Mouse (Mus musculus) neural tube, embryonic 10.5 days (tissue): Measurements from ENCODE around the gene Gm45021.

Experiments
- DNase-seq: peaks from one replicate; pipeline ENCODE4 v3.0.0-alpha.2; 2017; ENCODE audit warnings: low spot score; ENCODE audit errors: extremely low spot score

Gene Gm45021

DNA sequence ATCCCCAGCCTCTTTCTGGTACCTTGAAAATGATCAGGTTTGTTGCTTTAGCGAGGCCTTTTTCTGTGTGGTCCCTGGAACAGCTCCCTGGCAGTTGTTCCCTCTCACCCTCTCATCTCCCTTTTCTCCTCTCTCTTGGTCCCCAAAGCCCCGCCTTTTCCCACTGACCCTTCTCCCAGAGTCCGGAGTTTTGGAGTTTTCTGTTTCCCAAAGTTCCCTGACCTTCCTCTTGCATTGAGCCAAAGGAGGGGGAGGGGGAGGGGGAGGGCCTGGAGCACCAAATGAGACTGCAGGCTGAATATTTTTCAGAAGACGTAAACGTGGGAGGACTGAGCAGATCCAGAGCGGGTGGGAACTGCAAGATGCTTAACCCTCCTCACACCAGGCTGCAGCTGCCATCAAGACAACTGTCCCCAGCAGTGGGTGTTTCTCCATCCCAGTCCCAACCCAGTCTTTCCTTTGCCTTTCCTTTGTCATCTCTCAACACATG lies 16.8 kb upstream of the Gm45021 start, which contains the start of gene Rarres2:
Gene Rarres2 (minus strand): TSS at position 218 of the 490 bp plus-strand sequence.
- DNase-seq, result no peak

- peak; percentile 32 for DNase-seq
These were observed 16.1 kb upstream of the Gm45021 start for GRCm38 (mm10) chr6:48573280-48573679.

- no peak for DNase-seq
These were observed 15.4 kb upstream of the Gm45021 start for GRCm38 (mm10) chr6:48573981-48574380.

GRCm38 (mm10) chr6:48578736-48579135 lies 10.7 kb upstream of the Gm45021 start:
- DNase-seq, result no peak

DNA sequence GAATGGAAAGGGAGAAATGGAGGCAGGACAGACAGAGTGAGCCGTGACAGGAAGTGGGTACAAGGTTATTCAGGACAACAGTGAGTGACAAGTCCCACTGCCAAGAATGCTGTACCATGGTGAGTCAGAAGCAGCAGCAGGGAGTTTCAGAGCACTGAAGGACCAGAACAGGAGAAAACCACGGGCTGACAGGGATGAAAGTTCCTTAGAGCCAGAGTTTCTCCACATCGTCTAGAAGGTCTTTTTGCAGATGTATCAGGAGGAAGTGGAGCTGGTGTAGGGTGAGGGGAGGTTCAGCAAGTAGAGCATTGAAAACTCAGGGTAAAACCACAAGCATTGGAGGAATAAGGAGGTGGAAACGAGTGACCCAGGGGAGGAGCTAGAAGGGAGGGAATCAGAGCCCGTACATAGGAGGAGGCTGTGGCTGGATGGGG lies 10.2 kb upstream of the Gm45021 start:
- no peak for DNase-seq

GRCm38 (mm10) chr6:48581257-48581656 lies 8.2 kb upstream of the Gm45021 start:
- DNase-seq, result no peak

GRCm38 (mm10) chr6:48582037-48582436 lies 7.4 kb upstream of the Gm45021 start:
- DNase-seq, result peak; percentile 27

DNA sequence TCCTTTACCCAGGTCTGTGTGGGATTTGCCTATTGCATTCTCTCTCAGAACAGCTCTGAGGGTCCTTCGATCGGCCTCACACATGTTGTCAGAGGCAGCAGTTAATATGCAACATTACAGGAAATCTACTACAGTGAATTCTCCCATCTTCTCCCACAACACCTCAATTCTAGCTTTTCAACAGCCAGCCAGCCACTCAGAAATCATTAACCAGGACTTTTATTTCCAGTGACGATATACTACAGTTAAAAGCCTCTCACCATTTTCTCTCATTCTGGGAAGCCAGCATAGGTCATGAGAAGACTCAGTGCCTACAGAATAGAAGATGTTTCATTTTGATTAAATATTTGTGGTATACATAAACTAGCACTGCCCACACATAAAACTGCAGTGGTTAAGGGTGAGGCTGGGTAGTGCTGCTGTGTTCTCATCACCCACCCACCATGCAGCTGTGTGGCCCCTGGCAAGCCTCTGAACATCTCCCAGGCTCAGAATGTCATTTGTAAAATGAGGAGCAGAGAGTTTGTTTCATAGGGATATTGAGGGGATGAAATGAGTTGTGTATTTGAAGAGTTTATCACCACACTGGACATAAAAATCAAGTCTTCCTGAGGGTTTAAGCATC lies 1.9 kb downstream of the Gm45021 start:
- no peak for DNase-seq

- no peak for DNase-seq
These were observed 2.5 kb downstream of the Gm45021 start for GRCm38 (mm10) chr6:48591871-48592270.

GRCm38 (mm10) chr6:48593158-48594042 lies 4.0 kb downstream of the Gm45021 start, which contains the start of the genes Repin1 and Gm44965:
Gene Repin1 (plus strand): TSS chr6:48593883.
Gene Gm44965 (plus strand): TSS chr6:48593941.
- DNase-seq, result peak; percentile 93

- DNase-seq, result peak; percentile 75
These were observed 4.8 kb downstream of the Gm45021 start for GRCm38 (mm10) chr6:48594043-48594738.

DNA sequence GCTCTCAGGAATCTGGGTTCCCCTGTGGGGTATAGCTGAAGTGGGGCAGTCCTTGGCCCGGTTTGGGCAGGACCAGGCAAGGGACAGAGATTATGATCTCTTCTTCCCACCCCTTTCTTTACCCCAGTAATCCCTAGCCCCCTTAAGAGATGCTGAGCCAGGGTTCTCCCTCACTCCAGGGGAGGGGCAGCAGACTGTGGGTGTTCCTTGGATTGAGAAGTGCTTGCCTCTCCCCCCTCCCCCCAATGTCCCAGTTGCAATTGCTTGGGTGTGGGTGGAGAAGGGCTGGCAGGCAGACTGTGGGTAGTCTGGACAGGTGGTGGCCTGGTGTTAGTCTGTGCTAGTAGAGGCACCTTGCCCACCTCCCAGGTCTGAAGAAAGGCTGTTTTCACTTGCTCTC lies 5.9 kb downstream of the Gm45021 start:
- no peak for DNase-seq

DNA sequence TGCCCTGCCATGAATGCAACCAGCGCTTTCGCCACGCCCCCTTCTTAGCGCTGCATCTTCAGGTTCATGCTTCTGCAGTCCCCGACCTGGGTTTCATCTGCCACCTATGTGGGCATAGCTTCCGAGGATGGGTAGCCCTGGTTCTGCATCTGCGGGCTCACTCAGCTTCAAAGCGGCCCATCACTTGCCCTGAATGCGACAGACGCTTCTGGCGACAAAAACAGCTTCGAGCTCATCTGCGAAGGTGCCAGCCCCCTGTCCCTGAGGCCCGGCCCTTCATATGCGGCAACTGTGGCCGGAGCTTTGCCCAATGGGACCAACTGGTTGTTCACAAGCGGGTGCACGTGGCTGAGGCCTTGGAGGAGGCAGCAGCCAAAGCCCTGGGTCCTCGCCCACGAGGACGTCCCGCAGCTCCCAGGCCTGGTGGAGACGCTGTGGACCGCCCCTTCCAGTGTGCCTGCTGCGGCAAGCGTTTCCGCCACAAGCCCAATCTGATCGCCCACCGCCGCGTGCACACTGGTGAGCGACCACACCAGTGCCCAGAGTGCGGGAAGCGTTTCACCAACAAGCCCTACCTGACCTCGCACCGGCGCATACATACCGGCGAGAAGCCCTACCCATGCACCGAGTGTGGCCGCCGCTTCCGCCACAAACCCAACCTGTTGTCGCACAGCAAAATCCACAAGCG lies 7.3 kb downstream of the Gm45021 start:
- DNase-seq, result no peak

DNA sequence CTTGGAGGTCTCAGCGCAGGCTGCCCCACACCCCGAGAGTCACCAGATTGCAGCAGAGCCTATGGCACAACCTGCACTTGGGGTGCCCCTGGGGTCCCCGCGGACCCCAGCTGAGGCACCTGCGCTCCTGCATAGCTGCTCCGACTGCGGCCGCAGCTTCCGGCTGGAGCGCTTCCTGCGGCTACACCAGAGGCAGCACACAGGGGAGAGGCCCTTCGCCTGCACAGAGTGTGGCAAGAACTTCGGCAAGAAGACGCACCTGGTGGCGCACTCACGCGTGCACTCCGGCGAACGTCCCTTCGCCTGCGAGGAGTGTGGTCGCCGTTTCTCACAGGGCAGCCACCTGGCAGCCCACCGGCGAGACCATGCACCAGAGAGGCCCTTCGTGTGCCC lies 7.8 kb downstream of the Gm45021 start:
- no peak for DNase-seq

DNA sequence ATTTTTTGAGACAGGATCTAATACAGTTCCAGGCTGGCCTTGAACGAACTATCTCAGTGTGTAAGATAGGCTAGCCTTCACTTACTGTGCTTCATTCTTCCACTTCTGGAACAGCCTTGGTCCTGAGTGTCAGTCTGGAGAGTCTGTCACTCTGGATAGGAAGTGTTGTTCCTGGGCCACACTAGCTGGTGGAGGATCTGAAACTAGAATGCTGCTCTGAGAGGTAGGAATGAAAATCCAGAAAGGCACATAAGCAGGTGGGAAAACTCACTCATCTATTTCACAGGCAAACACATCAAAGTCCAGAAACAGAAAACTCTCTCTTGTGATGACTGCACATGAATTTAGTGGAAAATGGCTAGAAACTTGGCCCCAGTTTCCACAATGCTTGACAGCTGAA lies 11.2 kb downstream of the Gm45021 start:
- DNase-seq, result no peak

DNA sequence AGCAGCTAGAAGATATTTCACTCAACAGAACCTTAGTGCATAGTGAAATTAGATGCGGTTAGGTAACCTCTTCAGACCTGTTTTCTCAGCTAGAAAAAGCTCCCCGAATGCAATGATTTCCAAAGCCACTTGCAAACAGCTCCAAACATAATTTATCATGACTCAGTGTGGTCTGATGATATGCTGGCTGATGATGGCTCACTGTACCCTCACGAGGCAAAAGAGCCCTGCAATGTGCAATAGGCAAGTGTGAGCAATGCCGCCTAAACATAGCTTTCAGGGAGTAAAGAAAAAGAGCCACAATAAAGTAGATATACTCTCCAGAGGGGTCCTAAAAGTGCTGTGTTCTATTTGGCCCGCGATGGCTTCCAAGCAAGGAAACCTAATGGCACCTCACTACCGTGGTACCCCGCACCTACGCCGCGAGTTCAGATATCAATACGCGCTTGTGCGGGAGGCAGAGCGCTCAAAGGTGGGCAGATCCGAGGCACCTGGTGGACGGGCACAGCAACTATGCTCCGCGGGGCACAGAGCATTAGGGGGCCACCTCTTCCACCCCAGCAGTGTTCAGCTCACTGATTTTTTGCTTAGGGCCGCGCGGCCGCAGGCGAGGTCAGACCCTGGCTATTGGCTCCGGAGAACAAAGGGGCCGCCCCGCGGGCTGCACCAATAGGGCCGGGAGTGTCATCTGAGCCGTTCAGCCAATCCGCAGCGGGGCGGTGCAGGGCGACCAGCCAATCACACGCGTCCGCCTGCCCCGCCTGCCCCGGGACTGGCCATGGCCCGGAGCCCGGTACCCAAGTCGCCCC lies 12.1 kb downstream of the Gm45021 start, which contains the start of gene Zfp775:
Gene Zfp775 (plus strand): TSS at position 793 of the 809 bp plus-strand sequence.
- peak; percentile 94 for DNase-seq

DNA sequence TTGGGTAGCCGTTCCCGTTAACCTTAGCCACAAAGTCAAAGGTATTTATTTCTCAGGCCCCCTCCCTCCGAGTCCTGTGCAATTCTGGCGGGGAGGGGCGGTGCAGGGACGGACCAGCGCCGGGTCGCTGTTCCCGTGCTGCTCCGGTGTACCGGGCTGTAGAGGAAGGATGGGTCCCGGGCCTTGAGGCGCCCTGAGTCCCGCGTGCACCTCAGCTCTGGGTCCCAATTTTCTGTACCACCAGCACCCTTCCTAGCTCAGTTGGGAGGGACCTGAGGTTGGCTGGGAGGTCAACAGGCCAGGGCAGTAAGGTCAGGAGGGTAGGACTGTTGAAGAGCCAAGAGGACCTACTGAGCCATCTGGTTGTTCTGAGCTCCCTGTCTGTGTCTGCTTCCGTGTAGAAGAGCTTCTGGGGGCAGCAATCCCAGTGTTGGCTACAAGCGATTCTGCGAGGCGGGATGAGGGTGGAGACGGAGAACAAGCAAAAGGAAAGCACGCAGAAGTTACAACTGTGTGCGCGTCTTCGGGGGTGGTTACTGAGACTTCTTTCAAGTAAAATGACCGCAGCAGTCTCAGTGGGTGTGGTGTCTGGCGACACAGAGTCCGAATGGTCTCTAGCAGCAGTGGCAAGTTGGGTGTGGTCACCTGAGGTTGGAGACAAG lies 12.8 kb downstream of the Gm45021 start:
- no peak for DNase-seq

- no peak for DNase-seq
These were observed 18.7 kb downstream of the Gm45021 start for GRCm38 (mm10) chr6:48608124-48608523.

DNA sequence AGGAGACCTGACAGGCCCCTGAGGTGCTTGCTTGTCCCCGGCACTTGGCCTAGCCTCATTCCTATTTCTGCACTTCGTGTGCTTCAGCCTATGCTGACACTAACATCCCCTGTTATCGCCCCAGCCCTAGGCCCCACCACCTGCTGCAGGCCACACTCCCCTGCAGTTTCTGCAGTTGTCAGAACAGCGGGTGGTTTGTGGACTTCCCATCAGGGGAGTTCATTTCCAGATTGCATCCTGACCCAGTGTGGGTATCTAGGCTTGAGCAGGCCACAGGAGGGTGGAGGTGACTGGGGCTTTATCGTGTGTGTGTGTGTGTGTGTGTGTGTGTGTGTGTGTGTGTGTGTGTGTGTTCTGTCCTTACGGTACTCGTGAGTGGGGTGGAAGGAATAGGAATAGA lies 20.1 kb downstream of the Gm45021 start:
- DNase-seq, result no peak

DNA sequence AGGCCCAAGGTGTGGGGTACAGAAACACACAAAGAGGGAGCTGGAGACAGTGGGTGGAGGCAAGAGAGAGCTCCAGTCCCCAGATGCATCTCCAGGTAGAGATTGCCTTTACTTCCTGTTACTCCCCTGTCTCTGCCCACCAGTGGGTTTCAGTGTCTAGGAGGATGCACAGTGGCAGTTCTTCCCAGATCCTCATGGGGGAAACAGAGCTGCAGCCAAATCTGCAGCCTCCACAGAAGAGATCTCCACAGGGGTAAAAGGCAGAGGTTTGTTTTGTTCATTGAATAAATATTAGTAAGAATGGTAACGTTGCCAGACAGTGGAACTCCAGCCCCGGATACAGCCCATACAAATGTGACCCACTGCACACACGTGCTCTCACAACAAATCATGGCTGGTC lies 21.2 kb downstream of the Gm45021 start:
- no peak for DNase-seq
